Comparison of ENCODE assay signal across 24 mouse cellular contexts in the genomic region with DNA sequence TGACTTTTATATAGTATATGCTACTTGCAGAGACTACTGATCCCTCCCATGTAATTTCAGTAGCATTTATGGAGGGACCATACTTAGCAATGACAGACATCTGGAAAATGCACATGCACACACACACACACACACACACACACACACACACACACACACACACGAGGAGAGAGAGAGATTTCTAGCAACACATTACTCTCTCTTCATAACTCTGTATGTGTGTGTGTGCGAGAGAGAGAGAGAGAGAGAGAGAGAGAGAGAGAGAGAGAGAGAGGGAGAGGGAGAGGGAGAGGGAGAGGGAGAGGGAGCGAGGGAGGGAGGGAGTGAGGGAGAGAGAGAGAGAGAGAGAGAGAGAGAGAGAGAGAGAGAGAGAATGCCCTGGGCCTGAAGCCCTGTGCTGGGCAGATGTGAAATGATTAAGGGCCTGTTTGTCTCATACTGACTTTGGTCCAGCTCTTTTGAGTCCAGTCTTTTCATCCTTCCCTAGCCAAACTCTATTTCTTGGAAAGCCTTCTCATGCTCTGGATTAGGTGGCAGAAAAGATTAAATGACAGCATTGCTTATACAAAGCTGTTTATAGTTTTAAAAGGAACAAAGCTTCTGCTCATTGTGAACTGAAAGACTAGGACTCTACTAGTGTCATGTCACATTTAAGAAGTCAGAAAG.
A peak's percentile ranks its signal among the peaks of the same experiment; 100 is the strongest.
DNase-seq lines count a peak whose midpoint lies in the region; ATAC-seq and TF ChIP-seq lines count a peak whose summit lies in the region.
"Had no signal": no experiment of that assay in that cellular context is flagged by ENCODE, and none has a peak within 500 bp of the region (broad histone marks: within the 10 kb centered on the region; RNA-seq: fewer than 3 reads in every experiment).

No protein-coding gene starts in this region.

- no peak for TF ChIP-seq CTCF in lung, adult 2 months (IDR thresholded peaks at IDR 0.05; ENCODE audit: insufficient read depth, low read length)

- peak; percentile 96 for ATAC-seq in lung, embryonic 16.5 days (ENCODE audit: low read depth)
- ATAC-seq: CD4-positive, CD25-positive, alpha-beta regulatory T cell, adult 4 months; hindbrain, embryonic 16.5 days; inflammation-experienced regulatory T-cells, adult 6 months had no signal

- 38% methylated on average over 2 of the region's 3 CpGs for WGBS in lung, embryonic 16.5 days
- 72% methylated on average over 3 of the region's 3 CpGs for WGBS in lung, adult 2 months

- H3K9ac ChIP-seq in lung, embryonic 16.5 days (ENCODE audit: low read length), result no peak overlapping the region
- H3K9ac ChIP-seq: embryonic facial prominence, embryonic 13.5 days; forebrain, embryonic 13.5 days; hindbrain, embryonic 13.5 days had no signal

- H3K27me3 ChIP-seq in lung, embryonic 16.5 days (ENCODE audit: control insufficient read depth, insufficient read depth, low read depth, low read length), result no peaks in the 10 kb centered on the region
- H3K27me3 ChIP-seq: embryonic facial prominence, embryonic 13.5 days; forebrain, embryonic 13.5 days; hindbrain, embryonic 13.5 days had no signal

- H3K9me3 ChIP-seq in lung, embryonic 16.5 days (ENCODE audit: control insufficient read depth, low read length), result no peaks in the 10 kb centered on the region
- H3K9me3 ChIP-seq: embryonic facial prominence, embryonic 13.5 days; forebrain, embryonic 10.5 days; forebrain, embryonic 13.5 days; hindbrain, embryonic 10.5 days; hindbrain, embryonic 13.5 days had no signal

- TF ChIP-seq POLR2A in lung, adult 2 months (IDR thresholded peaks at IDR 0.05; ENCODE audit: borderline replicate concordance, extremely low read depth, low read depth, low read length), result no peak

- H3K4me1 ChIP-seq in lung, embryonic 16.5 days (replicated peaks; ENCODE audit: control insufficient read depth, insufficient read depth, low read length), result peaks cover 20% of the 10 kb centered on the region
- peaks cover 4% of the 10 kb centered on the region; the same call in 1 of the 2 replicates for H3K4me1 ChIP-seq in lung, adult 2 months (ENCODE audit: control insufficient read depth, insufficient read depth, low read length)
- H3K4me1 ChIP-seq: forebrain, embryonic 10.5 days; forebrain, embryonic 13.5 days; hindbrain, embryonic 10.5 days; hindbrain, embryonic 13.5 days had no signal

- peak; percentile 12 for DNase-seq in gastrocnemius, postnatal 25 days
- DNase-seq in gastrocnemius, adult 18-20 months (ENCODE audit: low spot score), result no peak
- DNase-seq in lung, adult 2 months, result no peak
- peak; percentile 5 for DNase-seq in lung, postnatal 14 days
- peak; percentile 44 for DNase-seq in skeletal muscle tissue, adult 2 months (ENCODE audit: low read depth, low spot score)
- no peak for DNase-seq in kidney, postnatal 25 days
- DNase-seq: adrenal gland, adult 2 months; adrenal gland, postnatal 14 days; cerebellum, adult 11 months; cerebellum, adult 2 months; cerebellum, adult 9-11 months; cerebellum, postnatal 25 days; heart, adult 11 months; heart, postnatal 36 days had no signal

- no peak overlapping the region for H3K4me2 ChIP-seq in lung, embryonic 16.5 days (ENCODE audit: low read depth, low read length)
- H3K4me2 ChIP-seq: embryonic facial prominence, embryonic 13.5 days; forebrain, embryonic 13.5 days; heart, embryonic 11.5 days; hindbrain, embryonic 13.5 days had no signal

- no peak overlapping the region for H3K4me3 ChIP-seq in lung, embryonic 16.5 days (ENCODE audit: low read length)
- no peak overlapping the region for H3K4me3 ChIP-seq in lung, adult 2 months (replicated peaks; ENCODE audit: extremely low read depth, low read depth, low read length)
- H3K4me3 ChIP-seq: embryonic facial prominence, embryonic 13.5 days; forebrain, embryonic 10.5 days; forebrain, embryonic 13.5 days; hindbrain, embryonic 10.5 days; hindbrain, embryonic 13.5 days had no signal

- no peaks in the 10 kb centered on the region for H3K36me3 ChIP-seq in lung, embryonic 16.5 days (ENCODE audit: control insufficient read depth, insufficient read depth, low read length)
- H3K36me3 ChIP-seq: embryonic facial prominence, embryonic 13.5 days; forebrain, embryonic 10.5 days; hindbrain, embryonic 10.5 days; hindbrain, embryonic 13.5 days had no signal

- no peak overlapping the region for H3K27ac ChIP-seq in lung, embryonic 16.5 days (ENCODE audit: low read length)
- H3K27ac ChIP-seq: embryonic facial prominence, embryonic 13.5 days; forebrain, embryonic 10.5 days; forebrain, embryonic 13.5 days; hindbrain, embryonic 10.5 days; hindbrain, embryonic 13.5 days had no signal

Comparison
In these comparisons a context has a peak if more than half of its experiments do, and no peak if none do; other contexts are left out.
1. DNase-seq: peak in gastrocnemius, postnatal 25 days (single experiment), lung, postnatal 14 days (single experiment) and skeletal muscle tissue, adult 2 months (single experiment); none in gastrocnemius, adult 18-20 months (single experiment), lung, adult 2 months (single experiment) and kidney, postnatal 25 days (0 of 2).